Mouse (Mus musculus): ENCODE measurements around the gene 1700034I23Rik.
"Not testable (repeated sequence)": the region's sequence is repeated elsewhere in the genome, so short reads cannot be mapped to it uniquely, and the experiment has no call there.

1700034I23Rik gene

DNA sequence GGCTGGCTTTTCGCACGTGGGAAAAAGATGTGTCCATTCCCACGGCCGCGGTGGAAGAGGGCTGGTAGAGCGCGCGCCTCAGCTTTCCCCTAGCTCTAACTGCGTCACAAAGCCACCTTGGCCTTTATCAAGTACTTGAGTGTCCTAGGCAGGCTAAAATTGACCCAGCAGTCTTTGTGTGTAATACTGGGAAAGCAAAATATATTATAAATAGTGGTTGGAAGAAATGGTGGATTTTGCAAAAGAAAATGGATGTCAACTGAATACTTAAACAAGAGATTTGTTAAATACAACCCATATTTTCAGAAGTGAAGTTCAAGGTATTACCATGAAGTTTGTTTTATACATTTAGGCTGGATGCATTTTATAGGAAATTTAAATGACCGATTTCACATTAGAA, at the start of gene 1700034I23Rik:
TSS of gene 1700034I23Rik (minus strand) at position 101 of the 400 bp plus-strand sequence.
- in situ Hi-C loops (cut with MseI, MboI) = not testable (repeated sequence)

DNA sequence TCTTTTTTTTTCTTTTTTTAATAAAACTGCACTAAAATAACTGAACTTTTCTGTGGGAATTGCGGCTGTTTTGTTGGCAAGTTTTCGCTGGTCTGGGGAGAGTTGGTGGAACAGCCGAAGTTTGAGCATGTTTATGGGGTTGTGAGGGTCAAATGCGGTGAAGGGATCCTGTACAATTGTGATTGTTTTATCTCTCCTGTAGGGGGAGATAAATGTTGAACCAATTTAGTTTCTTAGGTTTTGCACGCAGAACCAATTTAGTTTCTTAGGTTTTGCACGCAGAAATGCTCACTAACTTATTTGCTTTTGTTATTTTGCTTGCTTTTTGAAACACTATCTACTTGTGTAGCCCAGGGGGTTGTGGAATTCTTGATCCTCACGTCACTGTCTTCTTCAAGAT, 49.0 kb upstream of the 1700034I23Rik start:
- in situ Hi-C loops (cut with MseI, MboI) = no loop called here

- in situ Hi-C loops (cut with MseI, MboI) = no loop called here
These were observed 48.4 kb upstream of the 1700034I23Rik start for GRCm38 (mm10) chr3:40950601-40951201.

DNA sequence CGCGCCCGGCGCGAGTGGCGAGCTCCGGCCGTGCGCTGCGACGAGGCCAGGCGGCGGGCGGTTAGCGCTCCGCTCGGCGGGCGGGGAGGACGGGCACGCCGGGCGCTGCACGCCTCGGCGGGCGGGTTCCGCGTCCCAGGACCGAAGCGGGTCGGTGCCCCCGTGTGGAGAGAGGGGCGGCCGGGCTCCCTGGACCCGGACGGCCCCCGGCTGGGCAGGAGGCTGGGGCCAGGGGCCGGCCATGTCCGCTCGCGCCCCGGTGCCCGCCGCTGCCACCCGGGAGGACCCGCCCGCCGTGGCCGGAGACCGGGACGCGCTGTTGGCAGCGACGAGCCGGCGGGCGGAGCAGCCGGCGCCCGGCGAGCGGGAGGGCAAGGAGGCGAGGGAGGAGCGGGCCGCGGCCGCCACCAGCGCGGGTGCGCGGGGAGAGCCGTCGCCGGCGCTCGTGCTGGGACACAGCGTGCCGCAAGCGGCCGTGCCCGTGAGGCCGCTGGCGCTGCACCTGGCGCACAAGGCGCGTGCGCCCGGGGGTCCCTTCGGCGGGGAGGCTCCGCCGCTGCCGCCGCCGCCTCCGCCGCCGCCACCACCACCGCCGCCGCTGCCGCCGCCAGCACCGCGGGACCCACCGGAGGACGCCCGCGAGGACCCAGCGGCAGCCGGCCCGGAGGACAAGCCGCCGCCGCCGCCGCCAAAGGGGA, 47.7 kb upstream of the 1700034I23Rik start:
- in situ Hi-C loops (cut with MseI, MboI) = no loop called here

- in situ Hi-C loops (cut with MseI, MboI) = no loop called here
These were observed 47.0 kb upstream of the 1700034I23Rik start, which contains the start of gene Larp1b for GRCm38 (mm10) chr3:40949170-40949902. TSS of gene Larp1b (plus strand) at chr3:40949828.

- in situ Hi-C loops (cut with MseI, MboI) = no loop called here
These were observed 36.7 kb upstream of the 1700034I23Rik start for GRCm38 (mm10) chr3:40939019-40939418.

GRCm38 (mm10) chr3:40938592-40938991, 36.2 kb upstream of the 1700034I23Rik start:
- in situ Hi-C loops (cut with MseI, MboI) = no loop called here

DNA sequence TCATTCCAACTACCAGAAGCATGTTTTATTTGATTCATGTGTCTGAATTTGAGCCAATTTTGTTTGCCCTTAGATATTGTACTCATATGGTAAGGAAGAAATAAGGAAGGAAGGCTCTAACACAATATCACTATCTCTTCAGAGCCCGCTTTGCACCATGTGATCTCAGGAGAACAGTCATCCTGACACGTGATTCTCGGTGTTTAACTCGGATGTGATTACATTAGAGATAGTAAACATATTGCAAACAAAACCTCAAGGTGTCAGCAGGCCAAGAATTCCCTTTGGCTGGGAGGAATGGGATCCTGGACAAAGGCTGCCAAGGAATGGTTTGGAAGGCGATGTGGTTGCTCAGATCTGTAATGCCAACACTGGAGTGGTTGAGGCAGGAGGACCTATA, 35.8 kb upstream of the 1700034I23Rik start:
- in situ Hi-C loops (cut with MseI, MboI) = no loop called here

- in situ Hi-C loops (cut with MseI, MboI) = not testable (repeated sequence)
These were observed 8.0 kb downstream of the 1700034I23Rik start for GRCm38 (mm10) chr3:40894336-40894735.

DNA sequence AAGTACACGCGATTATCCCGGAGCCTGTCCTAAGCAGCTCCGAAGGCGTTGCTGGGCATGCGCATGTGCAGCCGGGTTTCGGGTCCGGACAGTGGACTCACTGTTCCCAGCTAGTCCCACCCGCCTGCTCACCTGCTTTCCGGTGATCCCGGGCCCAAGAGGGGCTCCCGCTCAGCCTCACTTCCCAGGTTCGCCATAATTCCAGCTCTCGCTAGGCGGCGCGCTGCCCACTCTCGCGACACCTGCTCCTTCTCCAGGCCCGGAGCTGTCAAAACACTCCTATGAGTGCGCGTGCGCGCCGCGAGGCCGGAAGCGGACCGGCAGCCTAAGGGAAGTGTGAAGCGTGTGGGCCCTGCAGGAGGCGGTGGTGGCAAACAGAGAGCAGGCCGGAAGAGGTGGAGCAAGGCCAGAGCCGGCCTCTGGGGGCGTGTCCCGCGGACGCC, 8.5 kb downstream of the 1700034I23Rik start:
- in situ Hi-C loops (cut with MseI, MboI) = not testable (repeated sequence)

DNA sequence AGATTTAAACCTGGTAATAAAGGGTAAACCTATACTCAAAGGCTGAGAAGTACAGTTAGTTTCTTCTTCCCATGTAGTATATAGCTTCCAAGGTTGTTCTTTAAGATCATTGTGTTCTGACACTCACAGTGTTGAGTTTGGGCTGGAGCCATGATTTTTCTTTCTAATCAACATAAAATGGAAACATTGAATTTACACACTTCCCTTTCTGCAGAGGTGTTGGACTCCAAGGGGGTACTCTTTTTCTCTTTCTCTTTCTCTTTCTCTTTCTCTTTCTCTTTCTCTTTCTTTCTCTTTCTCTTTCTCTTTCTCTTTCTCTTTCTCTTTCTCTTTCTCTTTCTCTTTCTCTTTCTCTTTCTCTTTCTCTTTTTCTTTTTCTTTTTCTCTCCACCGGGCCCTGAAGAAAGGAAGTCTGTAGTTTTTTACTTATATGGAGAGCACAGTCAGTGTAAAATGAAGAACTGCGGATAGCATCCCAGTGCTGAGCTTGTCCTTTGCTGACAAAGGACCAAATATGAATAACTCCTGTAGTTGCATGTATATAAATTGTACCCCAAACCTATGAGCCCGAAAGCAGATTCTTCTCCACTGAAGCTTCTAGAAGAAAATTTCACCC, 49.1 kb downstream of the 1700034I23Rik start:
- in situ Hi-C loops (cut with MseI, MboI) = not testable (repeated sequence)
